Mouse (Mus musculus): ENCODE measurements around the gene Ptch2. TPM values are rescaled to one million over a fixed set of nuclear protein-coding genes. Genes with fewer than 3 reads are reported as not detected.

Gene Ptch2
- polyA plus RNA-seq, 1 experiment from 2014 or later, result 1.6 TPM

GRCm38 (mm10) chr4:117140613-117141012, 44.7 kb downstream of the Ptch2 start:
- Histone ChIP-seq H3K4me3 (no peak overlapping the region), H3K4me2 (no peak overlapping the region), H3K9me3 (replicated peaks) (no peaks in the 10 kb centered on the region), H3K27ac (no peak overlapping the region), H3K9ac (no peak overlapping the region), H3K4me1 (replicated peaks) (no peaks in the 10 kb centered on the region), H3K27me3 (no peaks in the 10 kb centered on the region; the same call in 1 of the 2 replicates), H3K36me3 (no peaks in the 10 kb centered on the region)
- ATAC-seq (replicated peaks; ENCODE audit: insufficient number of reproducible peaks, insufficient read depth, low FRiP score, low read depth), result no peak
- 38% methylated on average over 4 of the region's 4 CpGs for WGBS

GRCm38 (mm10) chr4:117143023-117143422, 47.1 kb downstream of the Ptch2 start:
- Histone ChIP-seq H3K9me3 (replicated peaks) (no peaks in the 10 kb centered on the region), H3K4me1 (replicated peaks) (no peaks in the 10 kb centered on the region), H3K27ac (no peak overlapping the region), H3K4me2 (no peak overlapping the region), H3K36me3 (no peaks in the 10 kb centered on the region), H3K4me3 (no peak overlapping the region), H3K9ac (no peak overlapping the region), H3K27me3 (no peaks in the 10 kb centered on the region; the same call in 1 of the 2 replicates)
- no peak for ATAC-seq (replicated peaks; ENCODE audit: insufficient number of reproducible peaks, insufficient read depth, low FRiP score, low read depth)
- 44% methylated on average over 7 of the region's 7 CpGs for WGBS

DNA sequence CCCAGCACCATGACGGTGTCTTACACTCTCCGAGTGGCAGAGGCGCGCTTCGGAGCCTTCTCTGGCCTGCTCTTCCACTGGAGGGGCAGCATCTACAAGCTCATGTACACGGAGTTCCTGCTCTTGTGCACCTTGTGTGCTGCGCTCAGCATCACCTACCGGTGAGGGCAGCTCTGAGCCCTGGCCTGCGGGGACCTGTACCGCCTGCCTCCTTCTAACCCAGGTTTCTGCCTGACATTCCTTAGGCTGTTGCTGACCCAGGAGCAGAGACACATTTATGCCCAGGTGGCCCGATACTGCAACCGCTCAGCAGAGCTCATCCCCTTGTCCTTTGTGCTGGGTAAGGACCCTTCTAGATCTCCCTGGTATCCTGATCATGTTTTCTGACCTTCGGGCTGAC, 49.4 kb downstream of the Ptch2 start:
- 90% methylated on average over 13 of the region's 13 CpGs for WGBS
- Histone ChIP-seq H3K4me3 (no peak overlapping the region), H3K4me1 (replicated peaks) (no peaks in the 10 kb centered on the region), H3K4me2 (no peak overlapping the region), H3K9me3 (replicated peaks) (no peaks in the 10 kb centered on the region), H3K9ac (no peak overlapping the region), H3K27me3 (no peaks in the 10 kb centered on the region; the same call in 1 of the 2 replicates), H3K27ac (no peak overlapping the region), H3K36me3 (peaks cover 12% of the 10 kb centered on the region)
- ATAC-seq (replicated peaks; ENCODE audit: insufficient number of reproducible peaks, insufficient read depth, low FRiP score, low read depth), result no peak

GRCm38 (mm10) chr4:117146176-117146575, 50.3 kb downstream of the Ptch2 start:
- no peaks in the 10 kb centered on the region for H3K9me3 ChIP-seq (replicated peaks)
- H3K9ac ChIP-seq, result no peak overlapping the region
- peaks cover 21% of the 10 kb centered on the region for H3K36me3 ChIP-seq
- no peaks in the 10 kb centered on the region for H3K4me1 ChIP-seq (replicated peaks)
- no peak overlapping the region for H3K4me3 ChIP-seq
- 33% methylated on average over 15 of the region's 15 CpGs for WGBS
- H3K27ac ChIP-seq, result no peak overlapping the region
- H3K27me3 ChIP-seq, result no peaks in the 10 kb centered on the region
- no peak overlapping the region for H3K4me2 ChIP-seq
- no peak for ATAC-seq (replicated peaks; ENCODE audit: insufficient number of reproducible peaks, insufficient read depth, low FRiP score, low read depth)

DNA sequence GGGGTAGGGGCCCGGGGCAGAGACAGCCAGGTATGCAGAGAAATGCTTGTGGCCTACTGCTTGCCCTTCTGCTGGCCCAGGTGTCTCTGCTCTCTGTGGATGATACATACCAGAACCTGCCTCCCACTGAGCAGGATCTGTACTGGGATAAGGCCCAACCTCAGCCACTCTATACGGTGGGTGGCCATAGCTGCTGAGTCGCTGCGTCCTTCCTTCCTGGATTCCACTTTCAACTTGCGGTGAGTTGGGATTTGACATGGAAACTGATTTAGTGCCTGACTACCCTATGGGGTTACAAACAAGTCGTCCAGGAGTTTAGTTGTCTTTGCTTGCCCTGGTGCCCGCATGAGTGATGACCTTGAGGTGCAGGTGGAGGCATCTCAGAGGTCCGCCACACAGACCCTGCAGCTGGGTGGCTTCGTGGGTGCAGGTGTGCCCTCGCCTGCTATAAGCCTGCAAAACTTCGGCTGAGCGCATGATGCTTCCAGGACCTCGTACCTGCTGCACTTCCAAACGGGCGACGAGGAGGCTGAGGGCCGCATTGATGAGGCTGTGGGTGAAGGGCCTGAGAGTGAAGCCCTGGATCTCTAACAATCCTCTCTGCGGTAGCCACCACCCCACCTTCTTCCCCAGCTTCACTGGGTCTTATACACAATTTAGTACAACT, 52.3 kb downstream of the Ptch2 start:
- Histone ChIP-seq H3K4me3 (no peak overlapping the region), H3K27ac (no peak overlapping the region), H3K4me2 (no peak overlapping the region), H3K27me3 (no peaks in the 10 kb centered on the region), H3K4me1 (replicated peaks) (peaks cover 10% of the 10 kb centered on the region), H3K36me3 (peaks cover 39% of the 10 kb centered on the region), H3K9me3 (replicated peaks) (no peaks in the 10 kb centered on the region), H3K9ac (no peak overlapping the region)
- WGBS, result 76% methylated on average over 18 of the region's 18 CpGs
- no peak for ATAC-seq (replicated peaks; ENCODE audit: insufficient number of reproducible peaks, insufficient read depth, low FRiP score, low read depth)

DNA sequence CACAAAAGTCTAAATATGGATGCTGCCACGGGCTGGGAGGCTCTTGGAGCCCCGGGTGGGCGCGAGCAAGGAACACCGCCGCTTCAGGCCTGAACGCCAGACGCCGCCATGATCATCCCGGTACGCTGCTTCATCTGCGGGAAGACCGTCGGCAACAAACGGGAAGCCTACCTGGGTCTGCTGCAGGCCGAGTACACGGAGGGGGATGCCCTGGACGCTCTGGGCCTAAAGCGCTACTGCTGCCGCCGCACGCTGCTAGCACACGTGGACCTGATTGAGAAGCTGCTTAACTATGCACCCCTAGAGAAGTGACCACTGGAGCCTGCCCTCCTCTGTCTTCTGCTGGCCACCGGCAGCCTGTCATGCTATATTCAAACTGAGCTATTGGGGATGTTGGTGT, 52.9 kb downstream of the Ptch2 start:
- 66% methylated on average over 24 of the region's 24 CpGs for WGBS
- no peak for ATAC-seq (replicated peaks; ENCODE audit: insufficient number of reproducible peaks, insufficient read depth, low FRiP score, low read depth)
- peaks cover 45% of the 10 kb centered on the region for H3K36me3 ChIP-seq

DNA sequence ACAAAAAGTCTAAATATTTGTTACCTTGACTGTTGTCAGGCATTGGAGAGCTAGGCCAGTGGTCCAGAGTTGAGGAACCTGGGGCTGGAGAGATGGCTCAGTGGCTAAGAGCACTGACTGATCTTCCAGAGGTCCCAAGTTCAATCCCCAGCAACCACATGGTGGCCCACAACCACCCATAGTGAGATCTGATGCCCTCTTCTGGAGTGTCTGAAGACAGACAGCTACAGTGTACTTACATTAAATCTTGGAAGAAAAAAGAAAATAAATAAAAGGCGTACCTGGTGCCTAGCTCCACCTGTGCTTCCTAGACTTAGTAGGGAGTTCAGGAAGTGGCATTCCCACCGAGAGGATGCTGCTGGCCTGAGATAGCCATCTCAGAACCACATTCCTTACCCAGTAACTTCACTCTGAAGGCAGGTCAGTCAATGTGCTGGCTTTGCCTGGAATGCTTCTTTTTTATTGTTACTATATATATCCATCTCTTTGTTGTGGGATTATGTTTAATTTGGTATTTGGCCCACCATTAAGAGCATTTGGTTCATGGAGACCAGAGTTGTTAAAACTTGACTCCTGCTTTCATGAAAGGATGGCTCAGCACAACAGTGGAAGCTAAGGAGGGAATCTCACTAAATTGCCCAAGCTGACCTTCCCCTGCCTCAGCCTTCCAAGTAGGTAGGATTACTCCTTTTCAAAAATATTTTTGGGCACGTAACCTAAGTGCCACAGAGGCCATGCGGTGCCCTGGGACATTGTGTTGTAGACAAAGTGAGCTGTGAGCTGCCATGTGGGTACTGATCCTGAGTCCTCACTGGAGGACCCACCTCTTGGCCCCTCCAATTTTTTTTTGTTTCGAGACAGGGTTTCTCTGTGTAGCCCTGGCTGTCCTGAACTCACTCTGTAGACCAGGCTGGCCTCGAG, 53.7 kb downstream of the Ptch2 start:
- Histone ChIP-seq H3K9me3 (replicated peaks) (no peaks in the 10 kb centered on the region), H3K36me3 (peaks cover 53% of the 10 kb centered on the region), H3K27ac (no peak overlapping the region), H3K27me3 (no peaks in the 10 kb centered on the region), H3K4me1 (replicated peaks) (peaks cover 24% of the 10 kb centered on the region), H3K4me2 (no peak overlapping the region), H3K4me3 (no peak overlapping the region), H3K9ac (no peak overlapping the region)
- 67% methylated on average over 6 of the region's 6 CpGs for WGBS
- no peak for ATAC-seq (replicated peaks; ENCODE audit: insufficient number of reproducible peaks, insufficient read depth, low FRiP score, low read depth)

More for the DNA sequence above, 52.9 kb downstream of the Ptch2 start:
- Histone ChIP-seq H3K4me1 (replicated peaks) (peaks cover 17% of the 10 kb centered on the region), H3K4me2 (no peak overlapping the region), H3K9ac (no peak overlapping the region), H3K27ac (no peak overlapping the region), H3K27me3 (no peaks in the 10 kb centered on the region), H3K9me3 (replicated peaks) (no peaks in the 10 kb centered on the region), H3K4me3 (no peak overlapping the region)

- Histone ChIP-seq H3K4me2 (no peak overlapping the region), H3K9ac (no peak overlapping the region), H3K9me3 (replicated peaks) (no peaks in the 10 kb centered on the region), H3K36me3 (peaks cover 53% of the 10 kb centered on the region), H3K4me3 (no peak overlapping the region), H3K4me1 (replicated peaks) (peaks cover 30% of the 10 kb centered on the region), H3K27me3 (no peaks in the 10 kb centered on the region), H3K27ac (no peak overlapping the region)
- WGBS, result 91% methylated on average over 6 of the region's 6 CpGs
- no peak for ATAC-seq (replicated peaks; ENCODE audit: insufficient number of reproducible peaks, insufficient read depth, low FRiP score, low read depth)
Observed at GRCm38 (mm10) chr4:117150212-117150733, 54.4 kb downstream of the Ptch2 start.

- Histone ChIP-seq H3K4me1 (replicated peaks) (peaks cover 30% of the 10 kb centered on the region), H3K36me3 (peaks cover 53% of the 10 kb centered on the region), H3K4me2 (no peak overlapping the region), H3K27ac (no peak overlapping the region), H3K9ac (no peak overlapping the region), H3K4me3 (no peak overlapping the region), H3K27me3 (no peaks in the 10 kb centered on the region), H3K9me3 (replicated peaks) (no peaks in the 10 kb centered on the region)
- whole genome bisulfite sequencing, result 65% methylated on average over 1 of the region's 1 CpGs
- no peak for ATAC-seq (replicated peaks; ENCODE audit: insufficient number of reproducible peaks, insufficient read depth, low FRiP score, low read depth)
Observed at GRCm38 (mm10) chr4:117151416-117151815, 55.5 kb downstream of the Ptch2 start.

DNA sequence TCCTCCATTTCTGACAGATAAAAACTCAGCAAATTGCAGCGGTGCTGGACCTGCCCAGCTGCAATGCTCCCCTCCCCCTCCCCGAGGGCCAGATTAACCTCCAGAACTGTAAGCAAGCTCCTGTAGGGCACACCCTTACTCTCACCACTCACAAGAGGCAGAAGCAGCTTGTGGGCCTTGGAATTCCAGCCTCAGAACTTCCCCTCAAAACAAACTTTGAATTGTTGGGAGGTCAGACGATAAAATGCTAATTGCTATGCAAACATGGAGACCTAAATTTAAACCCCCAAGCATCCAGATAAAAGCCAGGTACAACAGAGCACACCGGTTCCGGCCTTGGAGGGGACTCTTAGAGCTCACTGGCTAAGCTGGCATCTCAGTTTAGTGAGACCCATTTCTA, 56.8 kb downstream of the Ptch2 start:
- Histone ChIP-seq H3K4me1 (replicated peaks) (peaks cover 30% of the 10 kb centered on the region), H3K9me3 (replicated peaks) (no peaks in the 10 kb centered on the region), H3K36me3 (peaks cover 53% of the 10 kb centered on the region), H3K4me3 (no peak overlapping the region), H3K27ac (no peak overlapping the region), H3K27me3 (no peaks in the 10 kb centered on the region), H3K9ac (no peak overlapping the region; the same call in 1 of the 2 replicates), H3K4me2 (no peak overlapping the region)
- ATAC-seq (replicated peaks; ENCODE audit: insufficient number of reproducible peaks, insufficient read depth, low FRiP score, low read depth), result no peak
- 55% methylated on average over 5 of the region's 5 CpGs for WGBS

- under 1% methylated on average over 42 of the region's 44 CpGs for WGBS
- Histone ChIP-seq H3K4me1 (replicated peaks) (peaks cover 30% of the 10 kb centered on the region), H3K36me3 (peaks cover 48% of the 10 kb centered on the region), H3K9me3 (replicated peaks) (no peaks in the 10 kb centered on the region), H3K27ac (peak overlapping the region; percentile 87), H3K4me3 (peak overlapping the region; percentile 90), H3K27me3 (no peaks in the 10 kb centered on the region), H3K4me2 (peak overlapping the region; percentile 76), H3K9ac (peak overlapping the region; percentile 98)
- ATAC-seq (replicated peaks; ENCODE audit: insufficient number of reproducible peaks, insufficient read depth, low FRiP score, low read depth), result no peak
Observed at GRCm38 (mm10) chr4:117155020-117155791, 59.3 kb downstream of the Ptch2 start.
